Mouse (Mus musculus) right cerebral cortex, adult 18-20 months (tissue): ENCODE measurements at regions not wholly inside any gene's neighbourhood (a gene's known extent, or its start where the extent isn't known, plus 50 kb on each side); places are given as distances from the start of the nearest gene placed in this dataset.

Source experiments
- DNase-seq: peaks from one replicate; pipeline ENCODE4 v3.0.0; 2022; ENCODE audit warnings: mixed read lengths

DNA sequence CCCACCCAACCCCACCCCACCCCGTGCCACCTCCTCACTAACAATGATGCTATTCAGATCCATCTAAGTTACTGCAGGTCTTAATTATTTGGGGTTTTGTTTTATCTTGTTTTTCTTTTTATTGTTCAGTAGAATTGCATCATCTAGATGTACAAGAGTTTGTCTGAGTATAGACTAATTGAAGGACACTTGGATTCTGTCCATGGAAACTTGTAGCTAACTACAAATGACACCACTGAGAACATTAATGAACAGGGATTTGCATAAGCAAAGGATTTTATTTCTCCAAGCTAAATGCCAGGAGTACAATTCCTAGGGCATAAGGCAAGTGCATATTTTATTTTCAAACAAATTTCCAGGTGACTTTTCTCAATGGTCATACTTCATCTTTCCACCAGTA lies 318.4 kb upstream of the Slc7a11 start:
- DNase-seq: no peak

DNA sequence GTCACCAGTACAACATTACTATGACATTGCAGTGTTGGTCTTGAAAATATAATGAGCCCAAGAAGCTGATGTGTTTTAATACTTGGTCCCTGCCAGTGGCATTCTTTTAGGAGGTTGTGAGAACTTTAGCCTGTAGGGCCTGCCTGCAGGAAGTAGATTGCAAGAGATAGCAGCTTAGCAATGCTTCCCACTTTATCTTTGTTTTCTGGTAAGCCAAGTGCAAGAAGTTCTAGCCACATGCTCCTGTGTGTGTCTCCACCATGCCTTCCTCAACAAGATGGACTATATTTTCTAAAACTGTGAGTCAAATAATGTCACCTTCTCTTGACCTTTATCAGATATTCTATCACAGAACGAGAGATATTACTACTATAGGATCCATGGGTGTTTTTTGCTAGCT lies 314.7 kb upstream of the Slc7a11 start:
- no peak for DNase-seq

- DNase-seq: no peak
These were observed 293.8 kb upstream of the Slc7a11 start for GRCm38 (mm10) chr3:50737173-50737572.

DNA sequence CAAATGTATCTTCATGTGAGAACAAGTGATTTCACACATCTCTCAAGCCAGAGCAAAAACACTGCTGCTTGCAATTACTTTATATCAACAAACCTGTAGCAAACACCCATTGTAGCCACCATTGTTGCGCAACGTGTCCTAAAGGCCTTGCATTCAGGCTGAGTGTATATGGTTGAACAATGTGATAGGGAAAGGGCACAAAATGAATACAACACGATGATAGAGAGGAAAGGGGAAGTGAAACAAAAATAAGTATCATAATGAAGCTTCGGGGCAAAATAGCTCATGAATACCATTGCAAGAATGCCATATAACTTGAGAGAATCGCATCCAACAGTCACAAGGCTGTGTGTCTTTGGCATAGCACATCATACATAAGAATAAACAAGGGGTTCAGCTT lies 275.6 kb upstream of the Slc7a11 start:
- no peak for DNase-seq

DNA sequence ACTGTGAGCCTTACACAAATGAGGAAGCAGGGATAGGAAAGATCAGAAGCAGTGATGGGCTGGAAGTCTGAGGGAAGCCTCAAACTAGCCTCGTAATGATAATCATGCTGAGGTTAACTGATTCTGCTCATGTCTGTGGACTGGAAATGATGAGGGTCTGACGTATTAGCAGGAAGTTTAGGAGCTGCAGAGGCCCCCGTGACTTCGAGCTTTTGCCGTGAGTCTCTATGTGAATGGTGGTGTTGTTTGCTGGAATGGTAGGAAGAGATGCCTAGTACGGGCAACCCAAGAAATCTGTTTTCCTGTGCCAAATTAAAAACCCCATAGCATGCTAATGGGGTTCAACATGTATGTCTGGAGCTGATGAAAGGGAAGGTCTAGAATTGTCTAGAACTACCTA lies 270.0 kb upstream of the Slc7a11 start:
- no peak for DNase-seq

DNA sequence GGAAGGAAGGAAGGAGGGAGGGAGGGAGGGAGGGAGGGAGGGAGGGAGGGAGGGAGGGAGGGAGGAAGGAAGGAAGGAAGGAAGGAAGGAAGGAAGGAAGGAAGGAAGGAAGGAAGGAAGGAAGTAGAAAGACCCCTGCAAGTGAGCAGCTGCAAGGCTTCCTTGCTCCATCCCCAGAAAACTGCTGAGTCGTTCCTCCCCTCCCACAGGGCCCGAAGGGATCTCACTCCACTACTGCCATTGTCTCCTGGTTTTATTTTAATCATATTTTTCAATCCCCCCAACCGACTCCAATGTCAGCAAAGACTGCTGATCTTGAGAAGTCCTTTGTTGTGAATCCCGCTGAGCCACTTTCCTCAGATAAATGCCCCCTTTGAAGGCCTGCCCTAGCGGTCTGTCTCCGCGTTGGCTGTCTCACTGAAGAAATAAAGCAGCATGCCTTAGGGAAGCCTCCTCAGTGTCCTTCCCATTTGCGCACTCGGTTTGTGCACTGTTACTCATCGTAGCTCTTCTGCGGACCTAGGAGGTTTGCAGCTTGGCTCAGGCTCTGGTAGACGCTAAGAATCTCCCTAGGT lies 266.1 kb upstream of the Slc7a11 start:
- DNase-seq: peak; percentile 2

DNA sequence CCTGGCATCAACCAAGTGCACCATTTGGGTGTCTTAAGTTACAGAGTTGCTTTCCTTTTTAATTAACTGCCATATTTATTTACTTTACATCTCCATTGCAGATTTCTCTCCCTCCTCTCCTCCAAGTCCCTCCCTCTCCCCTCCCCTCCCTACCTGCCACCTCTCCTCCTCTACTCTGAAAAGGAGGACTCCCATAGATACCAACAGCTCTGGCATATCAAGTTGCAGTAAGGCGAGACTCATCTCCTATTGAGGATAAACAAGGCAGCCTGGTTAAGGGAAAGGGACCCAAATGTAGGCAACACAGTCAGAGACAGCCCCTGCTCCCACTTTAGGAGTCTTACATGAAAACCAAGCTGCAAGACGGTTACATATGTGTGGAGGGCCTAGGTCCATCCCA lies 263.3 kb upstream of the Slc7a11 start:
- DNase-seq: no peak

DNA sequence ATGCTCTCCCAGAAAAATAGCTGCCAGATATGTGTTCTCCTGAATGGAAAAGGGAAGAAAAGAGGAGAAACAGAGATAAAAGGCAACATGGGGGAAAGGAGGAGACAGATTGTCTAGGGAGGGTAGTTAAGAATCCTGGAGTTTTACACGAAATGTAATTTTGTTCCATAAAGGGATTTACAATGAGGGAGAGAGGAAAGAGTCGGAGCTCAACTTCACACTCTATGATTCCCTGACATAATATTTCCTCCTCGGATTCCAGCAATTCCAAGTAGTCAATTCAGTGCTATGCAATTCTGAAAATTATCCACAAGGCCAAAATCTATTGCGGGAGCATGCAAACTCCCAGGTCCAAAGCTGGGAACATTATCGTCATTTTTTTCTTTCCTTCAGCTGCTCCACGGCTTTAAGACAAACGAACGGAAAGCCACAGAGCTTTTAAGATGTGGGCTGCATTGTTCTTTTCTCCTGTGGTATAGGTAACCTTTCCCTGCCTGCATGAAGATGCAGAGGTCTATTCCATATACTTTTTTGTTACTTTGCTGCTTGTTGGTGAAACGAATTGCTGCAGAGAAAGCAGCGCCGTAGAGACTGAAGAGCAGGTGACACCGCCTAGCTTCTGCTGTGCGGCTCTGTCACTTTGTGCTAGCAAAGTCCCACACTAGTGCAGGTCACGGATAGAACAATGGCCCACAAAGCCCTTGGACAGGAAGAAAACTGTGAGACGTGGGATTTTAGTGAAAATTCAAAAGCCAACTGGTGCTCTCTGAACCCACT lies 251.7 kb upstream of the Slc7a11 start:
- no peak for DNase-seq

DNA sequence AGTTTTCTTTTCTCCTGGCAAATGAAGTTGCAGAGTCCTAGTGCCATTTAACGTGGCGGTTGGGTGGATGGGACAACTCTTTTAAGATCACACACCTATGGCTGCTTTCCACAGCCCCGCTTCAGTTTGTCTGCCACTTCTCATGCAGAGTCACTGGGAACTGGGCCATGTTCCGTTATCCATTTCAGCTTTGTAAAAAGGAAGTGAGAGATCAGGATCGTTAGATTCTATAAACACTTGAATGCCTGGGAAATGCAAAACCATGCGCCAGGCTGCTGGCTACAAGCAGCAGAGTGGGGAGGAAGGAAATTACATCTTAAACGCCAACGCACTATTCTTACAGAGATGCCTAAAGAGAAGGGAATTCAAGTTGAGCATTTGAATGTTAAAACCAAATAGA lies 251.1 kb upstream of the Slc7a11 start:
- peak; percentile 39 for DNase-seq

- no peak for DNase-seq
These were observed 248.9 kb upstream of the Slc7a11 start for GRCm38 (mm10) chr3:50692306-50692705.

- DNase-seq: no peak
These were observed 247.3 kb upstream of the Slc7a11 start for GRCm38 (mm10) chr3:50690750-50691149.

- DNase-seq: no peak
These were observed 246.0 kb upstream of the Slc7a11 start for GRCm38 (mm10) chr3:50689375-50689774.

DNA sequence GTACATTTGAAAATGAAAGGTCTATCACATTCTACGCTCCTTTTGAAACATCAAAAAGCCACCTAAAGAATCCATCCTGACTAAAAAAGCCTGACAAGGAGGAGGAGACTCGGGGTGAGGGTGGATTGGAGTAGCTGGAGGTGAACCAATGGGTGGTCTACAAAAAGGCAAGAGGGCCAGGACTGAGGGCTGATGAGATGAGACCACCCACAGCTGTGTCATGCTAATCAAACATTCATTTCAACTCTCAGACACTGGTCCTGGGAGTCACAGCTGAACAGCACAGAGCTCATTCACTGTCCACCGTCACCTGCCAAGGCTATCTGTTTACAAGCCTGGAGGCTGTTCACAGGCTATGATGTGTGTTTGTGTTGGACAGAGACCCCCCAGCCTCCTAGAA lies 244.3 kb upstream of the Slc7a11 start:
- DNase-seq: no peak

- no peak for DNase-seq
These were observed 235.2 kb upstream of the Slc7a11 start for GRCm38 (mm10) chr3:50678611-50678988.

- DNase-seq: no peak
These were observed 234.7 kb upstream of the Slc7a11 start for GRCm38 (mm10) chr3:50677953-50678610.

GRCm38 (mm10) chr3:50675769-50676168 lies 232.4 kb upstream of the Slc7a11 start:
- DNase-seq: no peak

- no peak for DNase-seq
These were observed 231.6 kb upstream of the Slc7a11 start for GRCm38 (mm10) chr3:50674860-50675566.

- no peak for DNase-seq
These were observed 221.9 kb upstream of the Slc7a11 start for GRCm38 (mm10) chr3:50665316-50665715.

DNA sequence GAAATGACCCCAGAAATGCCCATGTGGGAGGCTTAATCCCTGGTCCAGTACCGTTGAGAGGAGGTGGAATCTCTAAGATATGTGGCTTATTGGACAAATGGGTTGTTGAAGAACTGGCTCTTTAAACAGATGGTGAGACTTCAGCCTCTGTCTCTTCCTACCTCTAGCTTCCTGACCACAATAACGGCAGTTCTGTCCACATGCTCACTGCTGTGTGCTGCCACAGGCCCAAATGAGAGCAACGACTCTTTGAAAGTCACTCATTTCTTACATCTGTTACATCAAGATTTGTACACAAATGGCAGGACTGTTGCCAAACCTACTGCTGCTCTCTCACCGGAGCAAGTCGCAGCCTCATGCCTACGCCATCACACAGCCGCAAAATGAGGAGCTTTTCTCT lies 217.6 kb upstream of the Slc7a11 start:
- no peak for DNase-seq

DNA sequence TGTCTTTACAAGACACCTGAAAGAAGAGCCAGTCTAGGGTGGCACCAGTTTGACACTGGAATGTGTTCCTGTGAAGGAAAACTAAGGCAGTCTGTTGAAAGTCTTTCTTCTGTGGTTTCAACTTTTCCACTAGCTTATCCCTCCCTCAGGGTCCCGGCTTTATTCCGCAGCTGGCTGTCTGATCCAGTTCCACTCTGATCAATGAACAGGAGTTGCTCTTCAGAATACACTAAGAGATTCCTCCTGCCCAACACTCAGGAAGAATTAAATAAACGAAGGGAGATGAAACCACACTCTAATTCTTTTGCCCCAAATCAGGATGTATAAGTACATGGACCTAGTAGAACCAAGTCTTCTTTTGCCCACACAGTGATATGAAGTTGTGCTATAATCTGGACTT lies 217.2 kb upstream of the Slc7a11 start:
- DNase-seq: no peak

DNA sequence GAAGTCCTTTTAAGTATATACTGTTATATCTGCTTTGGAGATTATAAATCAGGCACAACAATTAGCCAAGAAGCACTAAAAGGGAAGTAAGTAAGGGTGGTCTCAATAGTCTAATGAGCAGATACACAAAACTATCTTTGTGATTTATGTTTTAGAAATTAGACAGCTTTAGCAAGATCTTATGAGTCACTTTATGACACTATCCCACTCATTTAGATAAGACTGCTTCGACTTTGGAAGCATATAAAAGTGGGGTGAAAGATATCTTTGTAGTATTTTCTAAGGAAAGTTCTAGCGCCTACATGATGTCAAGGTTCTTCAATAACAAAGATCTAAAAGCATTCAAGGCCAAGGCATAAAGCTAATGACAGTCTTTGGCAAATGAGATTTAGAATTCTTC lies 214.5 kb upstream of the Slc7a11 start:
- DNase-seq: no peak

- no peak for DNase-seq
These were observed 211.0 kb upstream of the Slc7a11 start for GRCm38 (mm10) chr3:50654441-50654840.

DNA sequence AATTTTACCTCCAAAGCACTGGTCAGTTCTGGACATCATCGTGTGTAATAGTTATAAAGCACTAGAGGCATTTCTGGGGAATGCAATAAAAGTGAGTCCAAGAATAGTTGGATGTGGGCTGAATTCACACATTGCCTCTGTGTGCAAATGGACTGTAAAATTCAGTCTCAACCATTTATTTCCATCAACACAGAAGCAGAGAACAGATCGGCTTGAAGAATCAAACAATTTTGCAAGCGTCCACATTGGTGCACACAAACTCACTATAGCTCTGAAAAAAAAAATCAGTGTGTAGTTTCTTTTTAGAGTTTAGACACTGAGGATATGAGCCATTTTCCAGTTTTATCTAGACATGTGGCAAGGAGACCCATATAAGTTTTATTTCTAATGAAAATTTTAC lies 208.9 kb upstream of the Slc7a11 start:
- no peak for DNase-seq

DNA sequence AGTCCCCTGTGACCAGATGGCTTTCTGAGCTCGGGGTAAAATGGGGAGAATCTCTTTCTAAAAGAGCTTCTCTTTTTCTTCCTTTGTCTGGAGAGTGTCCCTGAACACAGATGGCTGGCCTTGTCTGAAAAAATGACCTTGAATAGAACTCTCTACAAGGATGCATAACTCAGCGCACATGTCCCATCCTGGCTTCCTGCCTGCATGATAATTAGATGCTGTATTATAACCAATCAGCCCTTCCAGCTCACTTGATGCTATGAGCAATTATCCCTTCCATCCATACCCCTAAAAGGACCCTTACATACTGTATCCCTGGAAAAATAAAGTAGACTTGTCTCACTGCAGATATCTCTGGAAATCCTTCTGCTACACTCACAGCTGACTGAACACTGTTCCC lies 199.7 kb upstream of the Slc7a11 start:
- DNase-seq: no peak
